Mouse (Mus musculus): ENCODE measurements around the gene Rex1bd. TPM values are rescaled to one million over a fixed set of nuclear protein-coding genes. Genes with fewer than 3 reads are reported as not detected.

Rex1bd gene
- total RNA-seq, 2 experiments from 2014 or later = 144 to 154 TPM

- DNase-seq = no peak
Observed at GRCm38 (mm10) chr8:70501820-70502529, 4.6 kb downstream of the Rex1bd start.

- DNase-seq = no peak
Observed at GRCm38 (mm10) chr8:70500386-70501301, 5.9 kb downstream of the Rex1bd start.

GRCm38 (mm10) chr8:70495771-70496062 lies 10.8 kb downstream of the Rex1bd start:
- DNase-seq = peak; percentile 46 to 55

- DNase-seq = no peak
Observed at GRCm38 (mm10) chr8:70495001-70495770, 11.4 kb downstream of the Rex1bd start.

- no peak for DNase-seq
Observed at GRCm38 (mm10) chr8:70494416-70494945, 12.1 kb downstream of the Rex1bd start.

- DNase-seq = no peak
Observed at GRCm38 (mm10) chr8:70493692-70494415, 12.7 kb downstream of the Rex1bd start.

- peak in 1 of 2 experiments; percentile 34 for DNase-seq
Observed at GRCm38 (mm10) chr8:70492664-70493640, 13.6 kb downstream of the Rex1bd start, which contains the start of gene Crlf1. Gene Crlf1, plus strand, starts transcription at chr8:70493158.

GRCm38 (mm10) chr8:70490880-70491495 lies 15.6 kb downstream of the Rex1bd start:
- no peak for DNase-seq

- DNase-seq = no peak
Observed at GRCm38 (mm10) chr8:70490061-70490879, 16.3 kb downstream of the Rex1bd start.

GRCm38 (mm10) chr8:70489576-70489975 lies 17.0 kb downstream of the Rex1bd start:
- DNase-seq = peak in 1 of 2 experiments; percentile 28

GRCm38 (mm10) chr8:70488931-70489470 lies 17.6 kb downstream of the Rex1bd start:
- DNase-seq = no peak

DNA sequence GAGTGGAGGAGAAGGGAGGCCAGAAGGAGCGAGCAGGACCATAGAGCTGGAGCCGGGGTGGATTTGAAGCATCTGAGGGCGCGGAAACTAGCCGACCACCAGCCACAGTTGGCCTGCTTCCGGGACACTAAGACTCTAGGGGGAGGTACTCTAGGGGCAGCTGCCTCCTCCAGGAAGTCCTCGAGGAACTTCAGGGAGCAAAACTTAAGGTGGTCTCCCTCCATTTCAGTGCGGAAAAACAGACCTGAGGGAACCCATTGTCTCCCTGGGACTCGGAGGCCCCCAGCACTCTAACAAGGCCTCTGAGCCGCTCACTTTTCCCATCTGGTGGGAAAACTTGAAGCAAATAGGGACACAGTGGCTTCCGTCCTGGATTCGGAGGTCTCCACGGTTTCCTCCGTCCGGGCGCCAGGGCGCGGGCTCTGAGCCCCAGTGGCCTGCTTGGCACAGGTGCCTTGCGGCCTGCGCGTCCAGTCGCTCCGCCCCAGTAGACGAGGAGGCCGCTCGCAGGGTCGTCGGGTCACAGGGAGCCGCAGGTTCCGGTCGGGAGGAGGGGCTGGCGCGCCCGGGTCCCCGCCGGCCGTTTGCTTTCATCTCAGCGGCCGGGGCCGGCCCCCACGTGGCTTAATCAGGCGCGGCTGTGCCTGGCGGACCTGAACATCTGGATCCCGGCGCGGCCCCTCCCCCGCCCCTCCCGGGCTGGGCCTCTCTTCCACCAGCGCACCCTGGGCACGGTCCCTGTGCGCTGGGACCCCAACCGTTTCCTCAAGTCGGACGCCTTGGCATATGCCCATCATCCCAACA lies 18.4 kb downstream of the Rex1bd start:
- peak in 1 of 2 experiments; percentile 40 for DNase-seq

- no peak for DNase-seq
Observed at GRCm38 (mm10) chr8:70486941-70487520, 19.5 kb downstream of the Rex1bd start, which contains the start of gene Tmem59l. Gene Tmem59l, minus strand, starts transcription at chr8:70487358.

GRCm38 (mm10) chr8:70486191-70486681 lies 20.3 kb downstream of the Rex1bd start:
- DNase-seq = no peak

DNA sequence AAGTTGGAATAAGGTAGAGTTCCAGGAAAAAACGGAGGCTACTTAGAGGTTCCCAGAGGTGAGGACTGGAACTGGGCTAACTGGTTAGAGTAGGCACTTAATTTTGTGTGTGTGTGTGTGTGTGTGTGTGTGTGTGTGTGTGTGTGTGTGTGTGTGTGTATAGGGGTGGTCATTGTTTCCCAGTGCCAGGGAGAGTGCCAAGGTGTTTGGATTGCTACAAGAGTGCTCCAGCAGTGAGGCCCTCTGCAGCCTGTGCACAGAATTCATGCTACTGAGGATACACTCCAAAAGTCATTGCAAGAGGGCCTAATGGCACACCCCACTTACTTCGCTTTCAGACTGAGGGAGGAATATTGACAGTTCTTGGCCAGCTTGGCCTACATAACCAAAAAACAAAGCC lies 23.6 kb downstream of the Rex1bd start:
- DNase-seq = no peak

GRCm38 (mm10) chr8:70481908-70482307 lies 24.6 kb downstream of the Rex1bd start:
- DNase-seq = no peak
